Mouse (Mus musculus) heart, adult 2 months (tissue): ENCODE results near the gene Fastk.

Experiments
- CTCF ChIP-seq: fragments of 200-600 bp; IDR thresholded peaks from 2 replicates; pipeline ENCODE4 v1.8.1; 2022; ENCODE audit warnings: antibody characterized with exemption, mild to moderate bottlenecking, moderate library complexity
- EP300 ChIP-seq: fragments of 200-500 bp; IDR thresholded peaks from 2 replicates; pipeline ENCODE4 v1.6.1; 2011; ENCODE audit warnings: low read depth, low read length, control low read depth; ENCODE audit not compliant: insufficient read depth
- POLR2A ChIP-seq: fragments of 200-500 bp; IDR thresholded peaks from 2 replicates; pipeline ENCODE4 v1.6.1; 2011; ENCODE audit warnings: mild to moderate bottlenecking, low read depth, low read length, control low read depth; ENCODE audit not compliant: insufficient read depth

DNA sequence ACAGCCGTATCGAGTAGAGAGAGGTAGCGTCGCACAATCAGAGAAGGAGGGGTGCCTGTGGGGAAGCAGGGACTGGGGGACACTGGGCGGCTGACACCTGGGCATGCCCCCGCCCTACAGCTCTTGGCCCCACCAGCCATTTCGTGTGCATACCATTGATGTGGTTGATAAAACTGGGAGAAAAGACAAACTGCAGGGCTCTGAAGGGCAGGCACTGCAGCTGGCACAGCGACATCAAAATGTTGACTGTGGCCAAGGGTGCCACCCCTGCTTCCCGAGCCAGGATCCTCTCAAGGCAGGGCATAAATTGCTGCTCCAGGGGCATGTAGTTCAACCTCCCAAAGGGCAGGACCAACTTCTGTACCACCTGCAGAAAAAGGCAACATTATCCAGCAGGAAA, 3.1 kb downstream of the Fastk start:
- no peak for TF ChIP-seq POLR2A
- TF ChIP-seq CTCF = no peak
- TF ChIP-seq EP300 = no peak
